Mouse (Mus musculus): ENCODE measurements at regions not wholly inside any gene's neighbourhood (a gene's known extent, or its start where the extent isn't known, plus 50 kb on each side); places are given as distances from the start of the nearest gene placed in this dataset.

- Histone ChIP-seq H3K4me2 (replicated peaks; ENCODE audit: low read depth) (no peak overlapping the region), H3K9ac (ENCODE audit: low read depth, low read length) (no peak overlapping the region), H3K4me1 (replicated peaks; ENCODE audit: control insufficient read depth, insufficient read depth, low read length) (no peaks in the 10 kb centered on the region), H3K27me3 (replicated peaks; ENCODE audit: control insufficient read depth, insufficient read depth, low read length) (no peaks in the 10 kb centered on the region), H3K9me3 (ENCODE audit: control insufficient read depth) (no peaks in the 10 kb centered on the region), H3K4me3 (ENCODE audit: low read depth, low read length) (no peak overlapping the region), H3K27ac (ENCODE audit: low read depth, low read length) (no peak overlapping the region), H3K36me3 (ENCODE audit: control insufficient read depth, insufficient read depth) (no peaks in the 10 kb centered on the region)
- no peak for TF ChIP-seq CTCF (IDR thresholded peaks at IDR 0.05; ENCODE audit: low read depth)
- ATAC-seq: no peak
- 51% methylated on average over 7 of the region's 7 CpGs for WGBS
Measured at GRCm38 (mm10) chr14:48342944-48343343, 103.0 kb upstream of the Tmem260 start.

- 81% methylated on average over 7 of the region's 7 CpGs for WGBS
- TF ChIP-seq CTCF (IDR thresholded peaks at IDR 0.05; ENCODE audit: low read depth): no peak
- ATAC-seq: no peak
Measured at GRCm38 (mm10) chr14:48345956-48346355, 100.0 kb upstream of the Tmem260 start.

GRCm38 (mm10) chr14:48349392-48350044, 96.4 kb upstream of the Tmem260 start:
- WGBS: 89% methylated on average over 9 of the region's 9 CpGs

More at GRCm38 (mm10) chr14:48345956-48346355, 100.0 kb upstream of the Tmem260 start:
- Histone ChIP-seq H3K27ac (ENCODE audit: low read depth, low read length) (no peak overlapping the region), H3K4me3 (ENCODE audit: low read depth, low read length) (no peak overlapping the region), H3K4me2 (replicated peaks; ENCODE audit: low read depth) (no peak overlapping the region), H3K36me3 (ENCODE audit: control insufficient read depth, insufficient read depth) (no peaks in the 10 kb centered on the region), H3K9ac (ENCODE audit: low read depth, low read length) (no peak overlapping the region), H3K4me1 (replicated peaks; ENCODE audit: control insufficient read depth, insufficient read depth, low read length) (no peaks in the 10 kb centered on the region), H3K27me3 (replicated peaks; ENCODE audit: control insufficient read depth, insufficient read depth, low read length) (no peaks in the 10 kb centered on the region), H3K9me3 (ENCODE audit: control insufficient read depth) (no peaks in the 10 kb centered on the region)

GRCm38 (mm10) chr14:48351652-48352051, 94.3 kb upstream of the Tmem260 start:
- H3K36me3 ChIP-seq (ENCODE audit: control insufficient read depth, insufficient read depth): no peaks in the 10 kb centered on the region
- no peak overlapping the region for H3K9ac ChIP-seq (ENCODE audit: low read depth, low read length)
- H3K9me3 ChIP-seq (ENCODE audit: control insufficient read depth): no peaks in the 10 kb centered on the region
- no peaks in the 10 kb centered on the region for H3K27me3 ChIP-seq (replicated peaks; ENCODE audit: control insufficient read depth, insufficient read depth, low read length)
- H3K27ac ChIP-seq (ENCODE audit: low read depth, low read length): no peak overlapping the region
- H3K4me1 ChIP-seq (replicated peaks; ENCODE audit: control insufficient read depth, insufficient read depth, low read length): no peaks in the 10 kb centered on the region
- H3K4me2 ChIP-seq (replicated peaks; ENCODE audit: low read depth): no peak overlapping the region
- no peak for TF ChIP-seq CTCF (IDR thresholded peaks at IDR 0.05; ENCODE audit: low read depth)
- WGBS: 75% methylated on average over 6 of the region's 6 CpGs
- no peak for ATAC-seq
- no peak overlapping the region for H3K4me3 ChIP-seq (ENCODE audit: low read depth, low read length)

More at GRCm38 (mm10) chr14:48349392-48350044, 96.4 kb upstream of the Tmem260 start:
- Histone ChIP-seq H3K4me1 (replicated peaks; ENCODE audit: control insufficient read depth, insufficient read depth, low read length) (no peaks in the 10 kb centered on the region), H3K9ac (ENCODE audit: low read depth, low read length) (no peak overlapping the region), H3K9me3 (ENCODE audit: control insufficient read depth) (no peaks in the 10 kb centered on the region), H3K36me3 (ENCODE audit: control insufficient read depth, insufficient read depth) (no peaks in the 10 kb centered on the region), H3K27ac (ENCODE audit: low read depth, low read length) (no peak overlapping the region), H3K27me3 (replicated peaks; ENCODE audit: control insufficient read depth, insufficient read depth, low read length) (no peaks in the 10 kb centered on the region), H3K4me3 (ENCODE audit: low read depth, low read length) (no peak overlapping the region), H3K4me2 (replicated peaks; ENCODE audit: low read depth) (no peak overlapping the region)
- no peak for ATAC-seq
- TF ChIP-seq CTCF (IDR thresholded peaks at IDR 0.05; ENCODE audit: low read depth): no peak

- no peak overlapping the region for H3K4me2 ChIP-seq (replicated peaks; ENCODE audit: low read depth)
- TF ChIP-seq CTCF (IDR thresholded peaks at IDR 0.05; ENCODE audit: low read depth): no peak
Measured at GRCm38 (mm10) chr14:48352825-48353224, 93.1 kb upstream of the Tmem260 start.

GRCm38 (mm10) chr14:48354176-48354575, 91.7 kb upstream of the Tmem260 start:
- H3K4me1 ChIP-seq (replicated peaks; ENCODE audit: control insufficient read depth, insufficient read depth, low read length): no peaks in the 10 kb centered on the region
- H3K4me2 ChIP-seq (replicated peaks; ENCODE audit: low read depth): no peak overlapping the region
- H3K27me3 ChIP-seq (replicated peaks; ENCODE audit: control insufficient read depth, insufficient read depth, low read length): no peaks in the 10 kb centered on the region
- no peaks in the 10 kb centered on the region for H3K36me3 ChIP-seq (ENCODE audit: control insufficient read depth, insufficient read depth)
- H3K27ac ChIP-seq (ENCODE audit: low read depth, low read length): no peak overlapping the region
- H3K9ac ChIP-seq (ENCODE audit: low read depth, low read length): no peak overlapping the region
- no peaks in the 10 kb centered on the region for H3K9me3 ChIP-seq (ENCODE audit: control insufficient read depth)
- 49% methylated on average over 1 of the region's 1 CpGs for WGBS
- no peak for TF ChIP-seq CTCF (IDR thresholded peaks at IDR 0.05; ENCODE audit: low read depth)
- ATAC-seq: no peak
- no peak overlapping the region for H3K4me3 ChIP-seq (ENCODE audit: low read depth, low read length)

More at GRCm38 (mm10) chr14:48352825-48353224, 93.1 kb upstream of the Tmem260 start:
- H3K9me3 ChIP-seq (ENCODE audit: control insufficient read depth): no peaks in the 10 kb centered on the region
- no peak for ATAC-seq
- H3K27ac ChIP-seq (ENCODE audit: low read depth, low read length): no peak overlapping the region
- H3K36me3 ChIP-seq (ENCODE audit: control insufficient read depth, insufficient read depth): no peaks in the 10 kb centered on the region
- no peak overlapping the region for H3K9ac ChIP-seq (ENCODE audit: low read depth, low read length)
- H3K4me3 ChIP-seq (ENCODE audit: low read depth, low read length): no peak overlapping the region
- no peaks in the 10 kb centered on the region for H3K4me1 ChIP-seq (replicated peaks; ENCODE audit: control insufficient read depth, insufficient read depth, low read length)
- no peaks in the 10 kb centered on the region for H3K27me3 ChIP-seq (replicated peaks; ENCODE audit: control insufficient read depth, insufficient read depth, low read length)

Data from intestine, postnatal 0 days (tissue).